Mouse (Mus musculus): Measurements from ENCODE around the gene Serpina3k.
A peak's percentile ranks its signal among the peaks of the same experiment; 100 is the strongest.
"Not testable (repeated sequence)": the region's sequence is repeated elsewhere in the genome, so short reads cannot be mapped to it uniquely, and the experiment has no call there.

Gene Serpina3k

DNA sequence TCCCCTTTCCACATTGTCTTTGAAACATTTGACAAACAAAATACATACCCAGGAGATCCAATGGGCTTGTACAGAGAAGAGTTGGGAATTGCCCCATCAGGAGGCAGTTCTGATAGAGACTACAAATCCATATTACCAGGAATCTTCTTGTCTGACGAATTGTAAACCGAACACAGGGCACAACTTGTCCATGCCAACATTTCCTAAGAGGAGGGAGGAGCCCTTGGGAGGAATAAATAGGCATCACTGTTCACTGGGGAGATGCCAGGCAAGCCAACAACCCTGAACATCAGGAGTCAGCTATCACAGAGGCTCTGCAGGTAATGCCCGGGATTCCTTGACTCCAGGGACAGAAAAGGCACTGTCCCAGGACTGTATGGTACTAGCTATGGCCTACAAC, at the start of gene Serpina3k, which contains the start of gene Serpina3m:
Gene Serpina3k (plus strand): TSS at position 261 of the 400 bp plus-strand sequence.
Gene Serpina3m (plus strand): TSS at position 261 of the 400 bp plus-strand sequence.
- DNase-seq (ENCODE audit: low spot score): not testable (repeated sequence)

DNA sequence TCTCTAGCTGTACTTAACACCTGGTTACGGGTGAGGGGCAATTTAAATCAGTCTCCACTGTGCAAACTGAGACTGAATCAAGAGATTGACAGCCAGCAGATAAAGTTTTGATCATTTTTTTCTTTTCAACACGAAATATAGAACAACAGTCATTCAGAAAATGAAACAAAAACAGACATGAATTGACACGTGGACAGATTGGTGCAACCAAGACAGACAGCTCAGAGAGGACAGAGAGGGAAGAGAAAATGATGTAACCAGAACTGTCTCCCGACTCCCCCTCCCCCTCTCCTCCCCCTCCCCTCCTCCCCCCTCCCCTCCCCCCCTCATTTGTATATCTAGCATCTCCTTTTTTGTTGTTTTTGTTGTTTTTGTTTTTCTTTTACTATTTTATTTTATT, 48.4 kb upstream of the Serpina3k start:
- DNase-seq (ENCODE audit: low spot score): no peak

DNA sequence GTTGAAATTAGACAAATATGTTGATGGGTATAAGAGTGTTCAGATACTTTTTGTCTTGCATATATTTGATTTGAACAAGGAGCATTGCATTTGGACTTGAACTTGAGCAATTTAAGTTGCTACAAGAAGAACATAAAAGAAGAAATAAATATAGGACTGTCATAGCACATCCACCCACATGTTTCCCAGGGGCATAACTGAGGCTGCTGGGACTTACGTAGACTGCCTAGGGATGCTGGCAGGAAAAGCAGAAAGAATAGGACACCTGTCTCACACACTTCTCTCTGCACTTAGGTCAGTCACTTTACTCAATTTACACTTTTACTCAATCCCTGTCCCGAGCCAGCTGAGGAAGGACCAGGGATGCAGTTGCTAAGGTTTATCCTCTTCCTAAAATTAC, 44.3 kb upstream of the Serpina3k start:
- no peak for DNase-seq (ENCODE audit: low spot score)

DNA sequence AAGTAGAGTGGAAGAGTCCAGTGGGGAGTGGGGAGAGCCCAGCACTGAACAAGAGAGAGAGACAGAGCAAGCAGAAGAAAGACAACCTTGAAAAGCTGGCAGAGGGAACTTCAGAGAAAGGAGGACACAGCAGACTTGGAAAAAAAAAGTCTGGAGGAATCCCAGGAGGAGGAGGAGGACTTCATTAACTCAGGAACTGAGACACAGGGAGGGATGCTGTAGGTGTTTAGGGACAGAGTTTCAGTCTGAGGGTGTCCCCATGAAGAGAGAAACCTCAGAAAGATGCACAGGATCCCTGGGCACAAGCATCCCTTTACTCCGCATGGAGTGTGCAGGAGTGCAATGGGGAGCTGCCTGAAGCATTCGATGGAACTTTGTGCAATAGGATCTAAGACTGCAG, 40.2 kb upstream of the Serpina3k start:
- DNase-seq (ENCODE audit: low spot score): no peak

DNA sequence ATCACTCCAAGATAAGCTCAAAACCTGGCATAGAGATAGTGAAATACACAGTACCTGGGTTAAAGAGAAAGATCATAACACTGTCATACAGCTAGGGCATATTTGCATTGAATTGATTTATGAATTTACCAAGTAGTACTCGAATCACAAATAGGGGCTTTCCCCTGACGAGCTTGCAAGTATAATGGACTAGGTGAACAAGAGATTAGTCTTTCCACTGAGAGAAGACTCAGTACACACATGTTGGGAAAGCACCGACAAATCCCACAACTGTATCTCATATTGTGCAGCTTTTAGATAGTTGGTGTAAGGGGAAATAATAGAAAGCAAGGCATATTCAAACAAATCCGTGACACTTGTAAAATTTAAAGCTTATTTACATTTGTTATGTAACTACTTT, 32.3 kb upstream of the Serpina3k start:
- no peak for DNase-seq (ENCODE audit: low spot score)

DNA sequence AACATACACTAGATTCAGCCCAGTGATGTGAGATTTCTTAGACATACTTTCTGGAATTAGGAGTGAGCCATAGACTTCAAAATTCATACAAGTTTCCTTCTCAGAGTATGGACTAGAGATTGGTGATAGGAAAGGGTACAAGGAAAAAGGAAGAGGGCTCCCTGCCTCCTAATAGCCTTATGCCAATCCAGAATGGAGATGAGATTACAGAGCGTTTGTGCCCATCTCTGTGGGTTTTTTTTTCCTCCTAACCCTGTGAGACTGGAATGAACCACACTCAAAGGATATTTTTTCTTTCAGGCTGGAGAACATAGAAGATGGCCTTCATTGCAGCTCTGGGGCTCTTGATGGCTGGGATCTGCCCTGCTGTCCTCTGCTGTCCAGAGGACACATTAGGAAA, 24.0 kb upstream of the Serpina3k start, which contains the start of gene Serpina3j:
Gene Serpina3j (plus strand): TSS at position 301 of the 400 bp plus-strand sequence.
- no peak for DNase-seq (ENCODE audit: low spot score)

DNA sequence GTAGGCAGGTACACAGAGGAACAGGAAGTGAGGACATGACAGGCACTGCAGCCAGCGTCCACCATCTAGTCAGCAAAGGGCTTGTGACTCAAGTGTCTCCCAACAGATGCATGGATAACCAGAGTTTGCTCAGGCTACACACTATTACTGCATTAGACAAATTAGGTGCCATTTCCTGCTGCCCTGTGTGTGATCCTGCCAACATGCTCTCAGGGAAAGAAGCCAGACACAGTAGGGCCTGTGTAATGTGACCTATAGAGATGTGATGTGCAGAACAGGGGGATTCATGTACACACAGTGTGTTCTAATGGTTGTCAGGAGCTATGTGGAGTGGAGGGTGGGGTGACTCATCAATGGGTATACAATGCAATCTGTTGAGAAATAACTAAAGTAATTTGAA, 15.8 kb upstream of the Serpina3k start:
- DNase-seq (ENCODE audit: low spot score): no peak

DNA sequence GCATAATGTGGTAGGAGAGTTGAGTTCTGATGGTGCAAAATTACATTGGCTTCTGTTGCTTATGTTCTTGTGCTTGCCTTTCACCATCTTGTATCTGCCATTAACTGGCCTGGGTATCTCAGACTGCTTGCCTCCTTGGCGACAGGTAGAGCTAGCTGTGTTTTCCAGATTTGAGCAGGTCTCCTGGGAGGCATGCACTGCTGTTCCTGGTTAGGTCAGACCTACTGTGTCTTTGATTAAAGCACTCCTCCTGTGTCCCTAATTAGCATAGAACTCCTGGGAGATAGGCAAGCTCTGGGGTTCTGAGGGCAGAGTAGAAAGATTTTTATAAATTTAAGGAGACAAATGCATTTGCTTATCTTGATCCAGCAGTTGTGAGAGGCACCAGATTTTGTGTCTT, 6.6 kb upstream of the Serpina3k start:
- no peak for DNase-seq (ENCODE audit: low spot score)

DNA sequence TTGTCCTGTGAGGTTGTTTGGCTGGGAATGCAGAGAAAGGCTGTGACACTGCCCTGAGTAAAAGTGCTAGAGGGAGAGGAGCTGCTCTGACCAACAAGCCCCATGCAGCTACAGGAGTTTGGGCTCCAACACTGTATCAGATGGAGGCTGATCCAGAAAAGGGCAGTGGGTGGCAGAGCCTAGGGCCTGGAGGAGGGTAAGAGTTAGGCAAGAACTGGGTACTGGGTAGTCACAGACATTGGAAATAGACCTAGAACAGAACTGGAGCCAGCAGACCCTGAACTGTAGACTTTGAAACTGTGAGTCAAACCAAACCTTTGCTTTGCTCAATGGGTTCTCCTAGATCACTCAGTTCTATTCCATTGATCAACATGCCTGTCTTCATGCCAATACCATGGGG, 1.4 kb upstream of the Serpina3k start:
- DNase-seq (ENCODE audit: low spot score): not testable (repeated sequence)

DNA sequence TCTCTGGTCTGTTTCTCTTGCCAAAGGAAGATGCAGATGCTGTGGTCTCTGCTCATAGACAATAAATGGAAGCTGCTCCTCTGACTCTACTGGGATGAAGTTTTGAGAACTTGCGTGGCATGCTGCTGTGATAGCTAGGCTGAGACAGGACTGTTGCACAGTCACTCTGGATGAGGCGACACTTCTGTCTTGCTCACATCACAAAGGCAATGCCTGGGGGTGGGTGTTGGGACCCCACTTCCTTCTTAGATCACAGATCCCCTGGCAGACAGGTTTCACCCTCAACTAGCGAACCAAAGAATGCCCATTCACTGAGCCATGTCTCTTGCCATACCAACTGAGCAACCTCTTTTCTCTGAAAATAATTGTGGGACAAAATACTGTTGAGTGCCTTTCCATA, 419 bp downstream of the Serpina3k start:
- no peak for DNase-seq (ENCODE audit: low spot score)

DNA sequence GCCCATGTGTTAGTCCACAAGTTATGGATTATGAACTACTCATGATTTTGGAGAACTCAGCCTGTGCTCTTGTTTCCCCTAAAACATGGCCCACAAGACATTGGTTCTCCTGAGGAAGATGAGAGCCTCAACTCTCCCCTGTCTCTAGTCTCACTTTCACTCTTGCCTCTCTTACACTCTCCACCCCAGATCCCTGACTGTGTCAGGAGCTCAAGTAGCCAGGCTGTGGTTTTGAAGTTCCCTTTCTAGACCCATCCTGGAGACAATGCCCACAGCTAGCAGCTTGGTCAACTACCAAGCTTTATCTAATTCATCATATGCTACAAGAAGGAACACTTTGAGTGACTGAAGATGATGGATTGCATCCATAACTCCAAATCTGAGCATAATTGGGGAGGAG, 4.2 kb downstream of the Serpina3k start:
- DNase-seq (ENCODE audit: low spot score): not testable (repeated sequence)

DNA sequence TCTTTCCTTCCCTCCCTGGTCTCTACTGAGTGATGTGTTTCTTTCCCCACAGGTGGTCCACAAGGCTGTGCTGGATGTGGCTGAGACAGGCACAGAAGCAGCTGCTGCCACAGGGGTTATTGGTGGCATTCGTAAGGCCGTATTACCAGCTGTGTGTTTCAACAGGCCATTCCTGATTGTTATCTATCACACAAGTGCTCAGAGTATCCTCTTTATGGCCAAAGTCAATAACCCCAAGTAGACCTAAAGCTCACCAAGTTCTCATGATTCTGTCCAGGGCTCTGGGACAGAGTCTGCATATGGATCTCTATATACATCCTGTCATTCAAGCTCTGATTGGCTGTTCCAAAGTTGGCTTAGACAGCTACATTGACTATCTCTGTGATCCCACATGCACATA, 6.9 kb downstream of the Serpina3k start:
- DNase-seq (ENCODE audit: low spot score): no peak

DNA sequence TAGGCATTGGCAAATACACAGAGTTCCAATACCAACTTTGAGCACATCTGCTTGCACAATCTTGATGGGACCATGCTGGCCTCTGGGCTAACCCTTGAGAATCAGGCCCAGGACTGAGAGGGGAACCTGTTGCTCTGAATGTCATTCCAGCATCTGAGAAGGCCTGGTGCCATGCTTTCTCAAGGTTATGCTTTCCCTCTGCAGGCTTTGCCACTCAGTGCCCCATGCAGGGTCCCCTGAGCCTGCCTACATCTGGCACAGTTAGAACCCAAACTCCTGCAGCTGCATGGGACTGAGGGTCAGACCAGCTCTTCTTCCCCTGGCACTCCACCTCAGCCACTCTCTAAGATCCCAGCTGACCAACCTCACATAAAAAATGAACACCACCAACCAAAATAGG, 7.4 kb downstream of the Serpina3k start:
- DNase-seq (ENCODE audit: low spot score): no peak

DNA sequence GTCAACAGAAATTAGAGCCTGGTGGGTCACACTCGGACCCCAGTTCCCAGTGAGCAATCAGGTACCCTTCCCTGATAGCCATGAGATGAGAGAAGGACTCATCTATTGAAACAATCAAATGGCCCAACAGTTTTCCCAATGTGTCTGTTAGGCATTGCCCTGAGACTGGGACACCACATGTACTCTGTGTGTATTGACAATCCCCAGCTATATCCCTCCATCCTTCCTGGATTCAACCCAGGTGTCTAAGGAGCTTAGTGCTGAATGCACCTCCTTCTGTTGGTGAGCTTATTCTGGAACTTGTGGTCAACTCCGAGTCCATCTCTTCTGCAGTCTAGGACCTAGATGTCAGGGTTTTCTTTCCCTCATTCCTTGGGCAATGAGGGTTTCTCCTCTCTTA, 8.8 kb downstream of the Serpina3k start:
- DNase-seq (ENCODE audit: low spot score): no peak

DNA sequence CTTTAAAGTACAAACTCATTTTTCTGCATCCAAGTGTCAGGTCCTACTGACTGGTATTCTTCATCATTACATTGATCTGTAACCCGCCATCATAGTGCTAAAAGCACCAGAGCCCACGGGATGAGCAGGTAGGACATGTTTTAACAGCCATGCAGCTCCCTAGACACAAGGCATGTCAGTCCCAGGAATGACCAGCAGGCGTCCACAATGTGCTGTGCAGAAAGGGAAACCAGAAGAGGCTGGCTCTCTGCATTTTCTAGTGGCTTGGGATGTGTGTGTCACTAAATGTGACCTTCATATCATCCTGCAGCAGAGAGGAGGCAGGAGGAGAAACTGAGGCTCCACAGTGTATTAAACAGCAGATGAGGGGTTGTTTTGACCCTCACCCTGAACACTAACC, 13.5 kb downstream of the Serpina3k start:
- DNase-seq (ENCODE audit: low spot score): peak; percentile 48

DNA sequence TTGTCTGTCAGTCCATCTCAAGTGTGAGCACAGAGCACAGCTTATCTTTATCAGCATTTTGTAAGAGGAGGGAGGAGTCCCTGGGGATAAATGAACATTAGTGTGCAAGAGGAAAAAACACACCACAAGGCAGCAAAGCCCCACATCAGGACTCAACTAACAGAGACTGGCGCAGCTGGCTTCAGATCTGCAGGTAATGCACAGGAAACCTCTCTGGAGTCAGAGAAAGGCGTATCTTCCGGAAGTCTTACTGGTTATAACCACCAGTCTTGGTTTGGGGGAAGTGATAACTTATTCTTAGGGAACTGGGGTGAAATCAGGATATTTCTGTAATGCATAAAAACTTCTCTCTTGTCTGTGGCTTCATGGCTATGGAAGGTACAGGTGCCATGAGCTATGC, 17.7 kb downstream of the Serpina3k start:
- no peak for DNase-seq (ENCODE audit: low spot score)

DNA sequence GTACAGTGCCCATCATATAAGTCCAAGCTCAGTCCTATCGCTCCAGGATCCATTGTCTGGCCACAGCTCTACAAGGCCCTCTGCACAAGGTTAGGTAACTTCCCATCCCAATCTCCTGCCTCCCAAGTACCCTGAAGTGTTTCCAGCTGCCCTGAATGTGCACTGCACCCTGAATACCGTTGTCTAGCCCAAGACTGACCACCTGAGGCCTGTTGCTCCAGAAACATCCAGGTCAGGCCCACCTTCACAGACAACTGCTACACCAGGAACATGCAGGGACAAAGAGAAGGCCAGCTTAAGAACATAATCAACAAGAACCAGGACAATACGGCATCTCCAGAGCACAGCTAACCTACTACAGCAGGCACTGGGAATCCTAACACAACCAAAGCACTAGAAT, 31.7 kb downstream of the Serpina3k start:
- no peak for DNase-seq (ENCODE audit: low spot score)

DNA sequence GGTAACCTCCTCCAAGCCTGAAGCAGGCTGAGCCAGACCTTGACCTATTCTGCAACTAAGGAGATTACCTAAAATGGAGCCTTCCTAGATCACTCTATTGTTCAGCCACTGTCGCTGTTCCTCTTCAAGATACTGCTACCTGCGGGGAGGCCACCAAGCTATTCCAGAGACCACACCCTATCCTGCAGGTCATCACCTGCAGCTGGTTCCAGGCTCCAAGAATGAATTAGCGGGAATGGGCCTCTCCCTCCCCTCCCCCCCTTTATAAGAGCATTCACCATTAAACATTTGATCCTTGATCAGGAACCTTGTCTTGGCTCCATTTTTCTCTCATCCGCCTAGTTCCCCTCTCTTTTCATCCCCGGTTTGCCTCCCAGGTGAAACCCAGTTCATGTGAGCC, 38.9 kb downstream of the Serpina3k start:
- not testable (repeated sequence) for DNase-seq (ENCODE audit: low spot score)

DNA sequence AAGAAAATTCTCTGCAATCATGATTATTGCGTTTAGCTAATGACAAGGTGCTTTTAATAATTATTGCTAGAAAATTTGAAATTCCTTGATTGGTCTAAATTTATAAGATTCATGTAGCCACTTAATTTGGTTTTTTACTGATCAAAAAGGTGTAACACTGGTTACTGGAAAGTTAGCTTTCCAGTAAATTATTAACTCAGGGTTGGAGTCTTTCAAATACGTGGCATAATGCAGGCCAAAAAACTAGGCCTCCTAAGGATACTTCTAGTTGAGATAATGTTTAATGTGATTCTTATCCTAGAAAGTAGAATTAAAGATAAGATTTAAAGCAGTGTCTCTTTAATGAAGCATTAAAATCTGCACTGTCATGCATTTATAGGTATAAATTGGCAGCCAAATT, 40.1 kb downstream of the Serpina3k start:
- not testable (repeated sequence) for DNase-seq (ENCODE audit: low spot score)

DNA sequence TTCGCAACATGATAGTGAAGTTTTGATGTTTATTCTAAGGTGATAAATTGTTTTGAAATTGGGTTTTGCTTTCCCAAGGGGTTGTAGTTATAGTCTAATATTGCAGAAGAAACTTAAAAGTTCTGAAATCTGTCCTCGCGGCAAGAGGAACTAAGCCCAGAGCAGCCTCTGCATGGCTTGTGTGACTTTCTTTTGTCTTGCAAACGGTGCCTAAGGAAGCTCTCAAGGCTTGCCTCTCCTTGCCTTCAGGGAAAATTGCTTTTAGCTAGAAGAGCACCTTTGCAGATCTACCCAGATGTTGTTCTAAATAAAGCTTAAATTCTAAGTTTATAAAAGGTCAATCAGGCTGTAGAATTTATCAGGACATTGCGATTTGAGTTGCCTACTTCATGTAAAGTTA, 40.5 kb downstream of the Serpina3k start:
- not testable (repeated sequence) for DNase-seq (ENCODE audit: low spot score)

DNA sequence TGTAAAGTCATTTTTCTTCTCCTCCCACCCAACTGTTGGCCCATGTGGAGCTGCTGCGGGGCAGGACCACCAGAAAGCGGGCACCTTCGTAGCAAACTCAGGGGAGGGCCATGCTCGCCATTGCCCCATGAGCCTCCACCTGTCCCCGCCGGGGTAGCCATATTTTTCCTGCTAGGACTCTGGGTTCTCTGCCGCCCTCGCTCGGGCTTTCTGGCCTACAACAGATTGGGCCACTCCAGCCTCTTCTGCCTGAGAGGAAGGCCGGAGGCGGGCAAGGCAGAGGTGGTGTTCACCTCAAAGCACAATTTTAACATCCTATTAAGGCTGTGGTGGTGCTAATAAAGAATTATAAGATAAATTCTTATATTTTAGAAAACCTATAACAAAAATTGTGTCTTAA, 41.6 kb downstream of the Serpina3k start:
- no peak for DNase-seq (ENCODE audit: low spot score)

DNA sequence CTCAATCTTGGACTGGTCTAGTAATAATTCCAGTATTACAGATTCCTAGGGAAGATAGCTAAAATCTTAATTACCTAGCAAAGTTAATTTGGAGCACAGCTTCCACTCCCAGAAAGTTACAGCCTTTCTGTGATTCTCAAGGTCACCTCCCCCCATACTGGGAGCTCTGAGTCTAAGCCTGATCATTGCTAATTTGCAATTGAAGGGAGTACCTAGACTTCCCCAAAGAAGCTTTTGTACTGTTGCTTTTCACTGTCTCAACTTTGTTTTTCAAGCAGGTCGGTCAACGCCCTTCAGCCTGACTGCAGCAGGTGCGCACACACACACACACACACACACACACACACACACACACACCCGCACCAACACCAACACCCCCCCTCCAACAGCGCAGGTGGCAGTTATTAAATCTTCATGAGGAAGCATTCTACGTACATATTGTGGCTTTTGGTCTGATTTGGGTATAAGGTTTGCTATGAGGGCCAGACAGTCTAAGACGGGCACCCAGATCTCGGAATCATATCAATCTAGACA, 42.9 kb downstream of the Serpina3k start:
- not testable (repeated sequence) for DNase-seq (ENCODE audit: low spot score)

DNA sequence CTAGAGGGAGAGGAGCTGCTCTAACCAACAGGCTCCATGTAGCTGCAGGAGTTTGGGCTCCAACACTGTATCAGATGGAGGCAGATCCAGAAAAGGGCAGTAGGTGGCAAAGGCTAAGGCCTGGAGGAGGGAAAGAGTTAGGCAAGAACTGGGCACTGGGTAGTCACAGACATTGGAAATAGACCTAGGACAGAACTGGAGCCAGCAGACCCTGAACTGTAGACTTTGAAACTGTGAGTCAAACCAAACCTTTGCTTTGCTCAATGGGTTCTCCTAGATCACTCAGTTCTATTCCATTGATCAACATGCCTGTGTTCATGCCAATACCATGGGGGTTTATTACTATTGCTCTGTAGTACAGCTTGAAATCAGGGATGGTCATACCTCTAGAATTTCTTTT, 47.7 kb downstream of the Serpina3k start:
- not testable (repeated sequence) for DNase-seq (ENCODE audit: low spot score)

DNA sequence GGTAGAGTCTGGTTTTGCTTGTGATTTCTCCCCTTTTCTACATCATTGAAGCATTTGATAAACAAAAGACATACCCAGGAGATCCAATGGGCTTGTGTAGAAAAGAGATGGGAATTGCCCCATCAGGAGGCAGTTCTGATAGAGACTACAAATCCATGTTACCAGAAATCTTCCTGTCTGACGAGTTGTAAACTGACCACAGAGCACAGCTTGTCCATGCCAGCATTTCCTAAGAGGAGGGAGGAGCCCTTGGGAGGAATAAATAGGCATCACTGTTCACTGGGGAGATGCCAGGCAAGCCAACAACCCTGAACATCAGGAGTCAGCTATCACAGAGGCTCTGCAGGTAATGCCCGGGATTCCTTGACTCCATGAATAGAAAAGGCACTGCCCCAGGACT, 48.6 kb downstream of the Serpina3k start:
- not testable (repeated sequence) for DNase-seq (ENCODE audit: low spot score)

DNA sequence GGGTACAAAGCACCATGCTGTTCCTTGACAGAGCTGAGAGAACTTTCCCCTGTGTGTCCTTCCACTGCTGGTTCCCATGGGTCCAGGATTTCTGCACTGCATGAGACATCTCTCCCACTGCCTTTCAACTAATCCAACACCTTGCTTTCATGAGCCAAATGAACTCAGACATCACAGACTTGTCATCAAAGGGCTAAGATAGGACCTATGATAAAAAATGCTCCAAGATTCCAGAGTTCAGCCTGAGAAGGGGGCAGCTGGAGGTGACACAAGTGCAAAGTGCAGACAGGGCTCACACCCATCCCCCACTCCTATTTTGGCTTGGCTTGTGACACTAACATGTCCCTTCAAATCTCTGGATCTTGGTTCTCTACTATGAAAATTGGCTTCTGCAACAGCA, 50.2 kb downstream of the Serpina3k start:
- no peak for DNase-seq (ENCODE audit: low spot score)

Measured in embryo, embryonic 10 days (tissue).